Mouse (Mus musculus) large intestine, adult 2 months (tissue): ENCODE data around the gene Smok3b. TPM values are rescaled to one million over a fixed set of nuclear protein-coding genes. Genes with fewer than 3 reads are reported as not detected.
A peak's percentile ranks its signal among the peaks of the same experiment; 100 is the strongest.
"Not testable (repeated sequence)": the region's sequence is repeated elsewhere in the genome, so short reads cannot be mapped to it uniquely, and the experiment has no call there.

Source experiments
- DNase-seq: peaks from one replicate; pipeline ENCODE4 v3.0.0-alpha.2; 2012; ENCODE audit warnings: low read depth, low spot score
- WGBS: fragments of 180-500 bp; shearing (Covaris S2); methylation state at CpG from one replicate; pipeline ENCODE4 v1.1.7; 2018; 5-methylcytosine and 5-hydroxymethylcytosine counted together
- polyA plus RNA-seq: library from polyadenylated mRNA; depleted of rRNA; stranded (reverse); fragments of >200 nt; gene quantifications from 2 replicates; pipeline ENCODE4 v1.2.3, GENCODE M21; 2012; rRNA removed

The Smok3b gene
- polyA plus RNA-seq, result not detected in 2 replicates

- WGBS, result 55% methylated on average over 3 of the region's 7 CpGs
These were observed at the start of gene Smok3b, which contains the start of gene Smok3a for GRCm38 (mm10) chr5:138020961-138021479. Gene Smok3b, plus strand, starts transcription at chr5:138021429. Gene Smok3a, plus strand, starts transcription at chr5:138021261.

GRCm38 (mm10) chr5:137973161-137973560 is 48.1 kb upstream of the Smok3b start:
- DNase-seq, result no peak
- WGBS, result 76% methylated on average over 2 of the region's 2 CpGs

More at GRCm38 (mm10) chr5:138020961-138021479, at the start of gene Smok3b, which contains the start of gene Smok3a:
- not testable (repeated sequence) for DNase-seq

GRCm38 (mm10) chr5:137973738-137974137 is 47.5 kb upstream of the Smok3b start:
- 42% methylated on average over 3 of the region's 3 CpGs for WGBS
- DNase-seq, result no peak

GRCm38 (mm10) chr5:137974724-137975123 is 46.5 kb upstream of the Smok3b start:
- WGBS, result 67% methylated on average over 3 of the region's 3 CpGs
- no peak for DNase-seq

- 20% methylated on average over 1 of the region's 1 CpGs for WGBS
- DNase-seq, result no peak
These were observed 45.8 kb upstream of the Smok3b start for GRCm38 (mm10) chr5:137975434-137975833.

GRCm38 (mm10) chr5:137977291-137977690 is 43.9 kb upstream of the Smok3b start:
- 37% methylated on average over 1 of the region's 1 CpGs for WGBS
- DNase-seq, result no peak

GRCm38 (mm10) chr5:137979081-137979480 is 42.1 kb upstream of the Smok3b start:
- 67% methylated on average over 2 of the region's 2 CpGs for WGBS
- DNase-seq, result no peak

- peak; percentile 39 for DNase-seq
- 24% methylated on average over 4 of the region's 4 CpGs for WGBS
These were observed 39.9 kb upstream of the Smok3b start, which contains the start of gene Azgp1 for GRCm38 (mm10) chr5:137981300-137981699. Gene Azgp1, plus strand, starts transcription at chr5:137981520.

- DNase-seq, result no peak
- WGBS, result 96% methylated on average over 1 of the region's 1 CpGs
These were observed 34.9 kb upstream of the Smok3b start for GRCm38 (mm10) chr5:137986351-137986750.

GRCm38 (mm10) chr5:138009437-138009836 is 11.8 kb upstream of the Smok3b start:
- DNase-seq, result no peak
- WGBS, result 76% methylated on average over 5 of the region's 5 CpGs

- no peak for DNase-seq
- 88% methylated on average over 5 of the region's 5 CpGs for WGBS
These were observed 8.8 kb upstream of the Smok3b start for GRCm38 (mm10) chr5:138012382-138012781.

- no peak for DNase-seq
- 34% methylated on average over 2 of the region's 2 CpGs for WGBS
These were observed 4.7 kb upstream of the Smok3b start for GRCm38 (mm10) chr5:138016530-138016929.

GRCm38 (mm10) chr5:138016997-138017396 is 4.2 kb upstream of the Smok3b start:
- DNase-seq, result no peak

- DNase-seq, result not testable (repeated sequence)
- 59% methylated on average over 4 of the region's 4 CpGs for whole genome bisulfite sequencing
These were observed 1.7 kb upstream of the Smok3b start for GRCm38 (mm10) chr5:138019577-138019976.

GRCm38 (mm10) chr5:138052894-138053293 is 31.7 kb downstream of the Smok3b start, which contains the start of gene Smok3c:
Gene Smok3c, plus strand, starts transcription at chr5:138053194.
- DNase-seq, result not testable (repeated sequence)
- no CpG with 5 or more reads among the region's 5 CpGs for WGBS

GRCm38 (mm10) chr5:138073803-138074202 is 52.6 kb downstream of the Smok3b start:
- 87% methylated on average over 4 of the region's 4 CpGs for WGBS

GRCm38 (mm10) chr5:138075684-138076083 is 54.5 kb downstream of the Smok3b start:
- WGBS, result 79% methylated on average over 3 of the region's 3 CpGs
- DNase-seq, result no peak

More at GRCm38 (mm10) chr5:138073803-138074202, 52.6 kb downstream of the Smok3b start:
- no peak for DNase-seq

GRCm38 (mm10) chr5:138076148-138076547 is 54.9 kb downstream of the Smok3b start:
- WGBS, result 76% methylated on average over 2 of the region's 2 CpGs
- DNase-seq, result no peak

GRCm38 (mm10) chr5:138080456-138080855 is 59.2 kb downstream of the Smok3b start:
- DNase-seq, result no peak

GRCm38 (mm10) chr5:138081446-138081845 is 60.2 kb downstream of the Smok3b start:
- DNase-seq, result no peak
- WGBS, result 87% methylated on average over 9 of the region's 9 CpGs

More at GRCm38 (mm10) chr5:138080456-138080855, 59.2 kb downstream of the Smok3b start:
- WGBS, result 84% methylated on average over 5 of the region's 5 CpGs

GRCm38 (mm10) chr5:138083318-138083900 is 62.2 kb downstream of the Smok3b start:
- no peak for DNase-seq
- 47% methylated on average over 2 of the region's 2 CpGs for WGBS
